Mouse (Mus musculus) urinary bladder, postnatal 25 days (tissue): ENCODE results near the gene Samd8.

ENCODE experiments used
- DNase-seq: peaks from one replicate; pipeline ENCODE4 v3.0.0; 2022; ENCODE audit warnings: low spot score

Samd8 gene

DNA sequence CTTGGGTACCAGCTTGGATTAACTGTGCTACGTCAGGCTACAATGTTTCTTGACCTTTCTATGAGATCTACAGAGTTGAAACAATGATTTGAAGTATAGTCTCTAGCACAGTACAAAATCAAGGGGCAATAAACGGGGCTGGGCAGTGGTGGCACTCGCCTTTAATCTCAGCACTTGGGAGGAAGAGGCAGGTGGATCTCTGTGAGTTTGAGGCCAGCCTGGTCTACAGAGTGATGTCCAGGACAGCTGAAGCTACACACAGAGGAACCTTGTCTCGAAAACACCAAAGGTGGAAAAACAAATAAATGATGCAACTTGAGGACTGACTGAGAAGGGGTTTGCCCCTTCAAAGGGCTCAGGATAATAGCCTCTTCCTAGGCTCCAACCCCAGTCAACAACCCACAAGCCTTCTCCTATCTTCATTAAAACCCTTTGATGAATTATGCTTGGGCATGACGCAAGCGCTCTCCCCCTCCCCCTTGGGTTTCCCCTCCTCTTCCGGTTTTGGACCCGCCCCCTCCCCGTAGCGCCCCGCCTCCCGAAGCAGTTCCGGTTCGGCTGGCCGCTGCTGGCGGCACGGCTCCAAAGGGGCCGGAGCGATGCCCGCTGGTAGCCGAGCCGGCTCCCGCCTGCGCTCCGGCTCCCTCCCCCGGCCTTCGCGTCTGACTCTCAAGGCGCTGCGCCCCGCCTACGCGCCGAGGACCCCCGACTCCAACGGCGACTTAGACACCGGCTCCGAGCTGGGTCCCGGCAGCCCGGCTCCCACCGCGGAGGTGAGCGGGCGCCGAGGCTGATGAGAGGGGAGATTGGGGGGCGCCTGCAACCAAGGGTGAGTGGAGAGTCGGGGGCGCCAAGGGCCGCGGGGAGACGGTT is at the start of gene Samd8:
Gene Samd8, plus strand, starts transcription at position 524 of the 873 bp plus-strand sequence.
- DNase-seq: peak; percentile 79

GRCm38 (mm10) chr14:21702691-21703090 is 47.6 kb upstream of the Samd8 start:
- no peak for DNase-seq

DNA sequence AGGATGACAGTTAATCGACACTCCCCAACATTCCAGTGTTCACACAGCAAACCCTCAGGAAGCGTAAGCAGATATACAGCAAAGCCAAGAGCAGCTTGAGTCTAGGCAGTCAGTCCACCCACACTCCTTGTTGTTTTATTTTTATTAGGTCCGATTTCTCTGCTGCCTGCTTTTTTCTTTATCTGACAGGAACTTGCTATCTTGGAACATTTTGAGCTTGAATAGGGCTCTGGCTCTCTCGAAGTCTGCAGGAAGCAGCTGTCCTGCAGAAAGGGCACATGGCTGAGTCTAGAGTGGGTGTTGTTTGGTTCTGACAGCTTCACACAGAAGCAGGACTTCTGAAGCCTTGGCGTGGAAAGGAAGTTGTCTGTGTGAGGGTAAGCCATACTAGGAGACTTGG is 47.1 kb upstream of the Samd8 start:
- no peak for DNase-seq

GRCm38 (mm10) chr14:21705462-21705861 is 44.9 kb upstream of the Samd8 start:
- no peak for DNase-seq

- DNase-seq: no peak
Measured at GRCm38 (mm10) chr14:21706759-21707571, 43.4 kb upstream of the Samd8 start.

GRCm38 (mm10) chr14:21709545-21709944 is 40.8 kb upstream of the Samd8 start:
- DNase-seq: no peak

DNA sequence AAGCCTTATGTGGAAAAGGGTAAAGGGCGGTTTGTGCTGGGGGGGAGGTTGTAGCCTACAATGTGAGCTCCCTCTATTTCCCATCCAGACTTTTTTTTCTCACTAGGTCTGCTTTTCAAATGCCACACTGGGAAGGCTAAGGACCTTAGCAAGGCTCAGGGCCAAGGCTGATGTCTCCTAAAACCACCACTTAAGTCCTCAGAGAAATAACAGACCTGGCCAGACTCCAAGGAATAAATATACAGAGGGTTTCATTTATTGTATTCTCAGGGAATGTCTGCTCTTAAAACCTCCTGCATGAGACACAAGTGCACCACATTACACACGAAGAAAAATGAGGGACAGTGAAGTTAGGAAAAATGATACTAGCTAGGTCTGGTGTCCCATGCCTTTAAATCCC is 39.1 kb upstream of the Samd8 start:
- no peak for DNase-seq

DNA sequence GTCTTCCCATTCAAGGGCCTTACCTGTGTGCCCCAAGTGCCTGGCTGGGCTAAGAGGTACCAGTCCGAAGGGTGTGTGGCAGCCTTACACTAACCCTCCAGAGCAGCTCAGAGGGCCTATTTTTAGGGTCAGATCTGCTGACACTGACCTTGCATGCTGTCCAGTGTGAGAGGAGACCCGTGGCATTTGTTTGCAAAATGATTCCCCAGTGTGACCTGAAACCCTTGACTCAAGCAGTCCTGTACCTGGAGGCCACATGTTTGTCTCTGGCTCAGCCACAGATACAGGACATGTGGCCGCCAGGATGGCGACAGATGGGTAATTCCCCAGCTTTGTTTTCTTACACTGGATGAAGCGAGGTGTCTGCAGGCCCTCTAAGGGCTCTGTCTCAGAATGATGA is 35.8 kb upstream of the Samd8 start, which contains the start of gene Dupd1:
Gene Dupd1, minus strand, starts transcription at position 91 of the 400 bp plus-strand sequence.
- no peak for DNase-seq

DNA sequence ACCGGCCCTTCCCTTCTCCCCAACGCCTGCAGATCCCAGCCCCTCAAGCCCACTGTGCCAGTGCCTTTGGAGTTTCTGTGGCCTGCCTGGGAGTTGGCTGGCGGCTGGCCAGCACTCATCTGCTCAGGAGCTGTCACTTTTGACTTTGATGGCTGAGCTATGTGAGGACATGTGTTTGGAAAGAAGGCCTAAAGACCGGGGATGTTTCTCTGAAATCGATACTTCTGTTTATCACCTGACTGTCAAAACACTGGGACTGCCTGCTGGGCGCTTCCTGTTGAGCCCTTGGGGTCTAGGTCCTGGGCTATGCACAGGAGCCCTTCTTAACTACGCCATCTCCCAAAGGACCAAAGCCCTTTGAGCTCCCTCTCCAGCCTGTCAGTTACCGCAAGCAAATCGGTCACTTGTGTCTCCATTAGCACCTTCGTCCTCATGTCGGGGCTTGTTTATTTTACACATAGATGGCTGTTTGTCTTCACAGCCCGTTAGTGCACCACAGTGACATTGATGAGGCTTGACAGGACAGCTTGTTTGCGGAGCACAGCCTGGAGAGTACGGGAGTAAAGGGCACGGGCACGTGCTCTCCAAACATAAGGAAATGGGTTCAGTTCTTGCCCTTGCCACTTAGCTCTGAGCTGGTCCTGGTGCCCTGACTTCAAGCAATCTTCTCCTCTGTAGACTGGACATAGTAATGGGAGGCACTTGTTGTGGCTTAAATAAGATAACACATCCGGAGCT is 30.5 kb upstream of the Samd8 start:
- DNase-seq: no peak

DNA sequence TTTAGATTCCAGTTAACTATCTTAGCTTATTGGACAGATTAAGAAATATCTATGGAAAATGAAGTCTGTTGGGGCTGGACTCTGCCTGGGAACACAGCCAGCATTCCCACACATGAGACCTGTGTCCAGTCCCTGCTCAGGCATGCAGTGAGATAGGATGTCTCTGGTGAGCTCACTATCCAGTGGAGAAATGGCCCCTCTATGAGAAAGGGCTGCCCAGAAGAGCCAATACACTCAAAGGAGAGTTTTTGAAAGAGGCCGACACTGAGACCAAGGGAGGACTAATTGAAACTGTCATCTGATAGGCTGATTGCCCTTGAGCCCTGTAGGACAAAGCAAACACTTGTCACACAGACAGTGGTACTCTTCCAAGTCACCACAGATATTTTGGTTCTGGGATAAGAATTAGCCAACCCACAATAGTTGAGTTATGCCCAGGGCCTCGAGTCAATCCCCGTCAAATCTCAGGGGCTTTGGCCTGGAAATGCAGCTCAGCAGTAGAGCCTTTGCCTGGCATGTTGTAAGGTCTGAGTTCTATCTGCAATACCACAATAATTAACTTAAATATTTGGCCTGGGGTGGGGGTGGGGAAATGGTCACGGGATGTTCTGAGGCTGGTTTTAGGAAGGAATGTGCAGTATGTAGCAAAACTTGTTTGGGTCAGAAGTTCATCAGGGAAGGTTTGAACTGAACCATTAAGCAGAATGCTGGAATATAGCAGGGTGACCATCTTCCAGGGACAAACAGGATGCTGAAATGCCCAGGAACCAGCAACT is 29.7 kb upstream of the Samd8 start:
- no peak for DNase-seq

- no peak for DNase-seq
Measured at GRCm38 (mm10) chr14:21722021-21722698, 28.2 kb upstream of the Samd8 start.

DNA sequence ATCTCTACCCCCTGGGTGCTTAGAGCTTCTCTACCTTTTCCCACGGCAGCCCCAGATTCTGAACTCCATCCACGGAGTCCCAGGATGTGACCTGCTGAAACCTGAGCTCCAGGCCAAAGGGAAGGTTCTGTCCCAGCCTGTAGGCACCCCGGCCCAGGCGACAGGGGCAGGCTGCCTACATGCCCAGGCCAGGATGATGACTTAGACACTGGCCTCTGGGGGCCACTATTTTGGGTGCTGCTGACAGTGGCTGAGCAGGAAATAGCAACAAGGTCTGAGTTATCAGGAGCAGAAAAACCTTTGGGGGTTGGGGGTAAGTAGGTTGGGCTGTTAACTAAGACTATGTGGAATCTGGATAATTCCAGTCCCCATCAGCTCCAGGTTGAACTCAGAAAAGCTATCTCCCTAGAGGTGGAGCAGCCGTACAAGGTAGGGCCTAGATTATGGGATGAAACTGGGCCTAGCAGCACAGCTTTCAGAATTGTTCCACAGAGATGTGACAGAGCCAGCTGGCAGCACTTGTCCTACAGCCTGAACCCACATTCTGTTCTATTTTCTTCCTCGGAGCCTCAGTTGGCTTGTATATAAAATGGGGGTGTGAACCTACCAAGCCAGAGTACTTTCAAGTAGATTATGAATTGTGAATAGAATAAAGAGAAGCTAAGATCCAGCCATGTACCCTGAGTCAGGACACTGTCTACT is 21.1 kb upstream of the Samd8 start:
- DNase-seq: no peak

GRCm38 (mm10) chr14:21729936-21730335 is 20.4 kb upstream of the Samd8 start:
- DNase-seq: no peak

GRCm38 (mm10) chr14:21733131-21733905 is 17.0 kb upstream of the Samd8 start:
- DNase-seq: no peak

DNA sequence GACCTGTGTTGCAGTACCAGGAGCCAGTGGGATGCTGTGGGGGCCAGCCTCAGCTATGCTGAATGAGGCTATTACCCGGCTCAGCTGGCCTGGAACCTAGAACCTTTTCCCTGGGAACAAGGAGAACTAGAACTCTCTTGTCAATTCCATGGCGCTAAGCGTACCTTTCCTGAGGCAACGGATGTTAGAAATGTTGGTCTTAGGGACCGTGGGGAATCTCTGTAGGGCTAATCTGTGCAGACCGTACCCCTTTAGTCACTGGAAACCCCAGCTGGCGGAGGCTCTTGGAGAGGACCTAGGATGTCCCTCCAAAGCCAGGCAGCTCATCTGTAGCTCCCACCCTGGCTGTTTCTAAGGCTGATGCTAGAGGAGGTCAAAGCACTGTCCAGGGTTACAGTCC is 10.0 kb upstream of the Samd8 start:
- DNase-seq: no peak

- DNase-seq: no peak
Measured at GRCm38 (mm10) chr14:21741314-21741713, 9.0 kb upstream of the Samd8 start.

- peak; percentile 78 for DNase-seq
Measured at GRCm38 (mm10) chr14:21741786-21742185, 8.5 kb upstream of the Samd8 start.

DNA sequence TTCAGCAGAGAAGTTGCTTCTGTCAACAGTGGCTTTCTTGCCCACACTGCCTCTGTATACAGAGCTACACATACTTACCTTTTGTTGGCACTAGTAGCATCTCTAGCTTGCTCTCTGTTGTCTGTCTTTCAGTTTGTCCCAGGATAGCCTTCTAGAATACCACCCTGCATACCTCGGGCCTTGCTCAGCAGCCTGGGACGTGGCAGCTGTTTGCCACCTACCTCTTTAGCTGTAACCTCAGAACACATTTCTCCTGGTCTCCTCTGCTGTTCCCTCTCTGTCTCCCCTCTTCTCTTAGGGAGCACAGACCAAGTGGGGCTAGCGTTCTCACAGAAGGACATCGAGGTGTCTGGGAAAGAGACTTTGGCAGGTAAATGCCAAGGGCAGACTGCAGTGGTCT is 7.9 kb upstream of the Samd8 start:
- no peak for DNase-seq

DNA sequence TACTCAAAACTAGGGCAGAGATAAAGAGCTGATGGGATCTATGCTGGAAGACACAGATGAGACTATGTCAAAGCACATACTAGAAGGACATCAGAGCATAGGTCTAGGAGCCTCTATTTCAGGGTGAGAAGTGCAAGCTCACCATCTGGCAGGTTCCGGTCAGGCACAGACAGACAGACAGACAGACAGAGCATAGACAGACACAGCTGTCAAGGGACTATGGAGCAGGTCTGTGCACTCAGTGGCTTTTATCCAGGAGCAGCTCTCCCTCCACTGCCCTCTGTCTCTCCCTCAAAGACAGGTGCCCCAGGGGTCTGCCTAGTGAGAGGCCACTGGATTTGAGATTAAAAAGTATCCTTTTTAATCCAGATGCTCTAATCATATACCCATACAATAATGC is 6.2 kb upstream of the Samd8 start:
- DNase-seq: no peak

- no peak for DNase-seq
Measured at GRCm38 (mm10) chr14:21745149-21745548, 5.2 kb upstream of the Samd8 start.
